Mouse (Mus musculus): ENCODE measurements around the gene Xrcc3. TPM values are rescaled to one million over a fixed set of nuclear protein-coding genes. Genes with fewer than 3 reads are reported as not detected.

Gene Xrcc3
- polyA plus RNA-seq, 1 experiment from 2014 or later = 6.0 TPM

DNA sequence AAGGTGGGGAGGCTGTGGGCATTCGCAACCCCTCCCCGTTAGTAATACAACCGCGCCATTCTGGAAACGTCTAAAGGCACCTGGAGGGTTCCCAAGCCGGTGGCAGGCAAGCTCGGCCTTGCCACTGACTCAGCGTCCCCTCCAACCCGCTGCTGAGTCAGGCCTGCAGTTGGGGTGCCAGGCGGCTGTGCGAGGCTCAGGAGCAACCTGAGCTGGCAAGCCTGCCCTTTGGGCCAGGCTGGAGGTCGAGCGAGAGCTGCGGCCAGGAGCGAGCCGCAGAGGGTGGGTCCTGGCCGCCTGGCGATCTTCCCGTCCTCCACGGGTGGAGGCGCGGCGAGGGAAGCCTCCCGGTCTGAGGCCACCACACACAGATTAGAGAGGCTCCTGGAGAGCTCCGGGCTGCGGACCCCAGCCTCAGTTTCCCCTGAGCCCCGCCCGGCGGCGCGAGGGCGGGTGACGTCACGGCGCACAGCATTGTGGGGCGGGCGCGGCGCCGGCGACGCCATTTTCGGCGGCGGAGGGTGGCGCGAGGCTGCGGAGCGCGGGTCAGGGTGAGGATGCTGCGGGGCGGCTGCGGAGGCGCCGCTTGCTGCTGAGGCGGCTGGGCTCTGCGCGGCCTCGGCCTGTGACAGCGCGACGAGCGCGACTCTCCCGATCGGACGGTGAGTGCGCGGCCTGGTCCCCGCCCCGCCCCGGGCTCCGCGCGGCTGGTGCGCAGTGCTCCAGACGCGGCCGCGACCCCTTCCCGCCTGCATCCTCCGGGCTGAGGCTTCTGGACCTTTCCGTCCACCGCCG lies 55.1 kb downstream of the Xrcc3 start, which contains the start of gene Klc1:
Gene Klc1, plus strand, starts transcription at position 469 of the 795 bp plus-strand sequence.
- no peaks in the 10 kb centered on the region for H3K9me3 ChIP-seq
- H3K36me3 ChIP-seq = peaks cover 13% of the 10 kb centered on the region
- H3K4me3 ChIP-seq = peak within 1 kb of the TSS; percentile 98
- H3K9ac ChIP-seq = peak within 1 kb of the TSS; percentile 99
- H3K4me1 ChIP-seq = peaks cover 53% of the 10 kb centered on the region
- H3K27ac ChIP-seq (replicated peaks) = peak within 1 kb of the TSS; percentile 94
- H3K27me3 ChIP-seq (replicated peaks) = no peaks in the 10 kb centered on the region
- WGBS = under 1% methylated on average over 73 of the region's 85 CpGs
- peak; percentile 76 for ATAC-seq (ENCODE audit: extremely low read depth, insufficient number of reproducible peaks, low FRiP score, low TSS enrichment)
- peak within 1 kb of the TSS; percentile 99 for H3K4me2 ChIP-seq

DNA sequence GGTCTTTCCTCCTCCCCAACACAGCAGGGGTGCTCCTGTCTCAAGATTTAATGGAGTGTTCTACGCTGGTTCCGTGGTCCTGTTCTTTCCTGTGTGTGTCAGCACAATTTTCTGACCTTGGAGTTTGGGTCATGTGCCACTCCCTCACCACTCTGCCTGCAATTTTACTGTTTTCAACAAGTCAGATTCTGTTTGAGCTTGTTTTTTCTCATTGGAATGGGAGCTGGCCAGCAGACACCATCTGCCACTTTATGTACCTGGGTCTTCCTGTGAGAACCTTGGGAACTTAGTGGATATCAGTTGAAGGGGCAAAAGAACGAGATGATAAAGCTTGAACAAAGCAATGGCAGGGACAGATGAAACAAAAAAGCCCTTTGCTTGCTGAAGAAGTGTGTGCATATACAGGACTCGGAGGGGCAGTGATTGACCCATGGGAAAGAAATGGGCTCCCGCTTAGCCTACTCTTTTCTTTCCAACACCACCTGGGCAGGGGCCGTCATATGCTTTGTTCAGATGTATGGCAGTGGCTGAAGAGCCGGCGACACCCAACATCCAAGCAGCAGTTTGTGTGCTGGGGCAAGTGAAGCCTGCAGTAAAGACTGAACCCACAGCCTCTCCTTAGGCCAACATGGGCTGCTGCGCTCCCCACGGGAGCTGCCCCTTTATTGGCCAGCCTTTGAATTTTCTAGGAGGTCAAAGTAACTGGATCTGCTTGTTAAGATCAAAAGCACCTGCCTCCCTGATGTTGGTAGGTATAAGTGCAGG lies 55.9 kb downstream of the Xrcc3 start:
- Histone ChIP-seq H3K27ac (replicated peaks) (peak overlapping the region; percentile 94), H3K9me3 (no peaks in the 10 kb centered on the region), H3K36me3 (peaks cover 5% of the 10 kb centered on the region), H3K4me1 (peaks cover 51% of the 10 kb centered on the region), H3K4me2 (peak overlapping the region; percentile 99), H3K4me3 (peak overlapping the region; percentile 98), H3K27me3 (replicated peaks) (no peaks in the 10 kb centered on the region), H3K9ac (peak overlapping the region; percentile 99)
- no peak for ATAC-seq (ENCODE audit: extremely low read depth, insufficient number of reproducible peaks, low FRiP score, low TSS enrichment)
- 54% methylated on average over 10 of the region's 10 CpGs for WGBS

DNA sequence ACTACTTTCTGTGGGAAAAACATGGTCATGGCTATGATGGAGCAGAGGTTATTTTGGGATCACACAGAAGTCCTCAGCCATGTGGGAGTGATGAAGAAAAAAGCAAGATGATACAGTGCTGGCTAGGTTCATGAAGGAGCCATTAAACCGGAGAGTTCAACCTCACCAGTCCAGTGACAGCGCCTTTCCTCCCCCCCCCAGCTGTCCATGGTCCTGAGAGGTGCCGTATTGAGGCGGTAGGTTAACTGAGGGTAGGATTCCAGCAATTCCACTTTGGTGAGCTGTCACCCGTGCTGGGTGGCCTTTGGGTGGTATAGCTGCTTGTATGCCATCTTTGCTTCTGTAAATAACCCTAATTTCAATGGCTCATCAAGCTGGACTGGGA lies 57.0 kb downstream of the Xrcc3 start:
- peaks cover 42% of the 10 kb centered on the region for H3K4me1 ChIP-seq
- H3K4me2 ChIP-seq = no peak overlapping the region
- H3K4me3 ChIP-seq = no peak overlapping the region
- WGBS = 15% methylated on average over 5 of the region's 5 CpGs
- no peaks in the 10 kb centered on the region for H3K36me3 ChIP-seq
- H3K27me3 ChIP-seq (replicated peaks) = no peaks in the 10 kb centered on the region
- no peak overlapping the region for H3K27ac ChIP-seq (replicated peaks)
- H3K9ac ChIP-seq = no peak overlapping the region
- H3K9me3 ChIP-seq = no peaks in the 10 kb centered on the region
- ATAC-seq (ENCODE audit: extremely low read depth, insufficient number of reproducible peaks, low FRiP score, low TSS enrichment) = no peak

DNA sequence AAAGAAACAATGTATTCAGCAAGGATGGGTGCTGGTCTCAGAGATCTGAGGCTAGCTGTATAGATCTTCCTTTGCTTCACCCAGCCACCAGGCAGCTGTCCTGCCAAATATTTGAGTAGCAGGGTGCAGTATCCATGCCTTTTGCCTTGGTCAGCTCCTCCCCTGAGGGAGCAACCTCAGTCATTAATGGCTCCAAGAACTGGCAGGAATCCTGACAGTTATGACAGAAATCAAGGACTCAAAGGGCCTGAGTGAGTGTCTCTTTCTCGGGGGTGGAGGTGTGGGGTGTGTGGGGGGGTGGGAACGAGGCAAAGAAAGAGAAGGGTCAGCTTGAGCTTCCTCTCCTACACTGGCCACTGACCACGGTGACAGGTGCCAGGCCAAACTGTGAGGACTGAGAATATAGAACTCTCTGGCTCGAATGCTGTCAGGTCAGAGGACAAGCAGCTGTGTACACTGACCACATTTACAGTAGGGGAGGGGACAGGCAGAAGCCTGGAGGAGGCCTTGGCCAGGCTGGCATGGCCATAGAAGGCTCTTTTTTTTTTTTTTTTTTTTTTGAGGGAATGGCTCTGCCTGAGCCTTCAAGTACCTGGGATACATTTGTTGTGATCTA lies 57.5 kb downstream of the Xrcc3 start:
- Histone ChIP-seq H3K9ac (no peak overlapping the region), H3K27ac (replicated peaks) (no peak overlapping the region), H3K9me3 (no peaks in the 10 kb centered on the region), H3K27me3 (replicated peaks) (no peaks in the 10 kb centered on the region), H3K4me3 (no peak overlapping the region), H3K4me2 (no peak overlapping the region), H3K36me3 (no peaks in the 10 kb centered on the region), H3K4me1 (peaks cover 37% of the 10 kb centered on the region)
- no peak for ATAC-seq (ENCODE audit: extremely low read depth, insufficient number of reproducible peaks, low FRiP score, low TSS enrichment)
- WGBS = 52% methylated on average over 4 of the region's 4 CpGs

DNA sequence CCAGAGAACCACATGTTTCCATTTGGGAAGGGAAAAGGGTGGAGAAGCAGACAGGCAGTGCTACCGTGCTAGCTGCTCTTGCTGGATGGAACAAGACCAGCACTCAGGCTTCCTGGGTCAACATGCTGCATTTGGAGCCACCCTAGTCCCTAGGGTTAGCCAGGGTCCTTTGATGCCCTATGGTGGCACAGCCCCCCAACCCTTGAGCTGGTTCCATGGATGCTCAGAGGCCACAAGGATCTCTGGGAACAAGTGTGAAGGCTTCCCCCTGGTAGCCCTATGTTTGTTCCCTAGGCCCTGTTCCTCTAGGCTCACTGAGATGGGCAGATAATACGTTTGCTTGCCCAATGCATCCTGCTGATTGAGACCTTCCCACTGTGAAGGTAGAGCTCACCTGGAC lies 58.4 kb downstream of the Xrcc3 start:
- H3K27me3 ChIP-seq (replicated peaks) = no peaks in the 10 kb centered on the region
- peaks cover 33% of the 10 kb centered on the region for H3K4me1 ChIP-seq
- H3K36me3 ChIP-seq = no peaks in the 10 kb centered on the region
- H3K9me3 ChIP-seq = no peaks in the 10 kb centered on the region
- no peak overlapping the region for H3K4me3 ChIP-seq
- H3K4me2 ChIP-seq = no peak overlapping the region
- no peak for ATAC-seq (ENCODE audit: extremely low read depth, insufficient number of reproducible peaks, low FRiP score, low TSS enrichment)
- no peak overlapping the region for H3K9ac ChIP-seq
- H3K27ac ChIP-seq (replicated peaks) = no peak overlapping the region
- 51% methylated on average over 2 of the region's 2 CpGs for WGBS

DNA sequence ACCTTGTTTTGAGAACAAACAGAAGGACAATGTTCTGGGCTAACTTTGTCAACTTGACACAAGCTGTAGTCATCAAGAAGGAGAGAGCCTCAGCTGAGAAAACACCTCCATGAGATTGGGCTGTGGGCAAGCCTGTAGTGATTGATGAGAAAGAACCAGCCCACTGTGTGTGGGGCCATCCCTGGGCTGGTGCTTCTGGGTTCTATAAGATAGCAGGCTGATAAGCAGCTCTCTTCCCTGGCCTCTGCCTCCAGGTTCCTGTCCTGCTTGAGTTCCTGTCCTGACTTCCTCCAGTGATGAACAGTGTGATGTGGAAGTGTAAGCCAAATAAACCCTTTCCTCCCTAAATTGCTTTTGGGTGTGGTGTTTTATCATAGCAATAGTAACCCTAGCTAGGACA lies 59.0 kb downstream of the Xrcc3 start:
- Histone ChIP-seq H3K4me1 (peaks cover 33% of the 10 kb centered on the region), H3K4me2 (no peak overlapping the region), H3K9ac (no peak overlapping the region), H3K4me3 (no peak overlapping the region), H3K9me3 (no peaks in the 10 kb centered on the region), H3K27me3 (replicated peaks) (no peaks in the 10 kb centered on the region), H3K36me3 (no peaks in the 10 kb centered on the region), H3K27ac (replicated peaks) (no peak overlapping the region)
- ATAC-seq (ENCODE audit: extremely low read depth, insufficient number of reproducible peaks, low FRiP score, low TSS enrichment) = no peak

DNA sequence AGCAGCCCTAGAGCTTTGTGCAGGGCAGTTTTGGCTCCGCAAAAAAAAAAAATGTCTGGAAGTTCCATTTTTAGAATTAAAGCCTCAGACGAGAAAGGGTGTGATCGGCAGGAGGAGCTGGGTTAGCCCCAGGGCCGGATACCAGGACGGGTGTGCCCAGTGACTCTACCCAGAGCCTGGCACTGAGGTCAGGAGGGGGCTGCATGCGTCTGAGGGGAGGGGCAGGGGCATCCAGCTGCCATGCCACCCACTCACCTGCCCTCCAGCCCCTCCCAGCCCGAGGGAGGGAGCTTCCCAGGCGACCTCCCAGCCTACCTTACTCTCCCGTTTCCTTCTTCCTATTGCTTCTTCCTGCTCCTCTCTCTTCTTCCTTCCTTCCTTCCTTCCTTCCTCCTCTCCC lies 60.3 kb downstream of the Xrcc3 start:
- Histone ChIP-seq H3K4me3 (no peak overlapping the region), H3K36me3 (no peaks in the 10 kb centered on the region), H3K27me3 (replicated peaks) (no peaks in the 10 kb centered on the region), H3K4me1 (peaks cover 30% of the 10 kb centered on the region), H3K9me3 (no peaks in the 10 kb centered on the region), H3K9ac (peak overlapping the region; percentile 40; the same call in 1 of the 2 replicates), H3K4me2 (peak overlapping the region; percentile 34), H3K27ac (replicated peaks) (peak overlapping the region; percentile 15; the same call in 1 of the 2 replicates)
- 44% methylated on average over 9 of the region's 9 CpGs for WGBS
- ATAC-seq (ENCODE audit: extremely low read depth, insufficient number of reproducible peaks, low FRiP score, low TSS enrichment) = no peak

Other genes with a start within 250 kb of the Xrcc3 start
- 25.7 and 28.0 TPM in 2 replicates for gene Mark3, start 239.3 kb downstream of the Xrcc3 start, polyA plus RNA-seq (2015; fragmentation: Nextera tagmentation; extraction: Ambion mirVana)
- gene Ckb, start 141.5 kb downstream of the Xrcc3 start, polyA plus RNA-seq (2015; fragmentation: Nextera tagmentation; extraction: Ambion mirVana) = 279 and 320 TPM in 2 replicates
- 7.8 and 8.3 TPM in 2 replicates for gene Trmt61a, start 135.8 kb downstream of the Xrcc3 start, polyA plus RNA-seq (2015; fragmentation: Nextera tagmentation; extraction: Ambion mirVana)
- 35.4 and 41.6 TPM in 2 replicates for gene Bag5, start 100.6 kb downstream of the Xrcc3 start, polyA plus RNA-seq (2015; fragmentation: Nextera tagmentation; extraction: Ambion mirVana)
- gene Apopt1, start 100.6 kb downstream of the Xrcc3 start, polyA plus RNA-seq (2015; fragmentation: Nextera tagmentation; extraction: Ambion mirVana) = 41.0 and 45.5 TPM in 2 replicates
- 95.2 and 103 TPM in 2 replicates for gene Klc1, start 55.0 kb downstream of the Xrcc3 start, polyA plus RNA-seq (2015; fragmentation: Nextera tagmentation; extraction: Ambion mirVana)
- gene Zfyve21, start 297 bp upstream of the Xrcc3 start, polyA plus RNA-seq (2015; fragmentation: Nextera tagmentation; extraction: Ambion mirVana) = 74.6 and 85.2 TPM in 2 replicates
- gene Ppp1r13b, start 94.2 kb upstream of the Xrcc3 start, polyA plus RNA-seq (2015; fragmentation: Nextera tagmentation; extraction: Ambion mirVana) = 12.4 and 12.5 TPM in 2 replicates
- 1,511 and 1,650 TPM in 2 replicates for gene Atp5mpl, start 153.1 kb upstream of the Xrcc3 start, polyA plus RNA-seq (2015; fragmentation: Nextera tagmentation; extraction: Ambion mirVana)
- 0.07 and 0.19 TPM in 2 replicates for gene Tdrd9, start 157.7 kb upstream of the Xrcc3 start, polyA plus RNA-seq (2015; fragmentation: Nextera tagmentation; extraction: Ambion mirVana)
- gene Rd3l, start 167.4 kb upstream of the Xrcc3 start, polyA plus RNA-seq (2015; fragmentation: Nextera tagmentation; extraction: Ambion mirVana) = 0.59 and 0.95 TPM in 2 replicates